Mouse (Mus musculus): ENCODE results near the gene Ppp1r12a. TPM values are rescaled to one million over a fixed set of nuclear protein-coding genes. Genes with fewer than 3 reads are reported as not detected.

The Ppp1r12a gene
- polyA plus RNA-seq, 1 experiment, result 168 TPM

DNA sequence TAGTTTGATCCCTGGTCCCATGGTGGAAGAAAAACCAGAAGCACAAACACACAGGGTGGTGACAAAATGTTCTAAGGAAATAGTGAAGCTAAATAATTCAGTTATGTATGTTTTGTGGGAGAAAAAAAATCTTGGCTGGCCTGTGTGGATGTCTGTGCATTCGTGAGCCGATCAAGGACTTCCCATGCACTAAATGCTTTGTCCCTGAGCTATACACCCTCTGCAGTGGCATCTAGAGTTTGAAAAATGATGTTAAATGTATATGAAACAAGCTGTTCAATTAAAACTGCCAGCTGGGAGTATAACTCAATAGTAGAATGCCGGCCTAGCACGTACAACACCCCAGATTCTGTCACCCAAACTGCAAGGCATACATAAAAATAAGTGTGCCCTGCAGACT, 121.8 kb downstream of the Ppp1r12a start:
- H3K27ac ChIP-seq (ENCODE audit: insufficient read depth, low read length), result no peak overlapping the region
- no peak for TF ChIP-seq CTCF (IDR thresholded peaks at IDR 0.05; ENCODE audit: borderline replicate concordance, insufficient read depth, low read length)
- no peak for TF ChIP-seq POLR2A (IDR thresholded peaks at IDR 0.05; ENCODE audit: low read depth, low read length)
- H3K4me1 ChIP-seq (ENCODE audit: control insufficient read depth, insufficient read depth, low read length), result no peaks in the 10 kb centered on the region
- no peak overlapping the region for H3K4me3 ChIP-seq (ENCODE audit: insufficient read depth, low read length)

DNA sequence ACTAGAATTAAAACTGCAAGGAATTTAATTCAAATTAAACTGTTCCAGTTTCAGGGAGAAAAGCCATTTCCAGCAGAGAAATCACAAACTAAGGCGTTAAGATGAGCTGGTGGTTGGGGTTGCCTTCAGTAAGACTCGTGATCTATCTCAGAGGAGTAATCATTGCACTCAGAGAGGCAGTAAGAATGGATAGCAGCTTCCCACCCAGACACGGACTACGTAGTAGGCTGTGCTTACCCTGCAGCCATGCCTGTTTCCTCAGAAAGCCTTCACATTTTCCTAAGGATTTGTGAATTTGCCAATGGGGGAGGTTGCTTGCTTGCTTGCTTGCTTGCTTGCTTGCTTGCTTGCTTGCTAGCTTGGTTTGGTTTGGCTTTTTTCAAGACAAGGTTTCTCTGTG, 122.5 kb downstream of the Ppp1r12a start:
- H3K4me1 ChIP-seq (ENCODE audit: control insufficient read depth, insufficient read depth, low read length), result no peaks in the 10 kb centered on the region
- TF ChIP-seq POLR2A (IDR thresholded peaks at IDR 0.05; ENCODE audit: low read depth, low read length), result no peak
- TF ChIP-seq CTCF (IDR thresholded peaks at IDR 0.05; ENCODE audit: borderline replicate concordance, insufficient read depth, low read length), result no peak
- no peak overlapping the region for H3K27ac ChIP-seq (ENCODE audit: insufficient read depth, low read length)
- H3K4me3 ChIP-seq (ENCODE audit: insufficient read depth, low read length), result no peak overlapping the region

DNA sequence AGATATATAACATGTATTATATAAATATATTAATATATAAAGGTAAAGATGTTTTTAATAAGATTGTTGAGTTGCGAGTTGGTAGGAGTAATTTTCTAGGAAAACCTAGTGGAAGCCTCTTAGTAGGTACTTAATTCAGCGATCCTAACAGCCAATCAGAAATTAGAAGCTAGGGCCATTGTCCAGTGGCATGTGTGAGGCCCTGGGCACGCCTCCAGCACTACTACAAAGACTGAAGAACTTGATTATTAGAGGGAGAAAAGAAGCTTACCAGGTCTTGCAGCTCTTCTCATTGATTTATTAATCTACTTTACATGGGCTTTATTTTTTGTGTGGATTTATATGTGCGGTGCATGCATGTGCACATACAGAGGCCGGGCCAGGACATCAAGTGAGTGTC, 123.0 kb downstream of the Ppp1r12a start:
- no peak overlapping the region for H3K27ac ChIP-seq (ENCODE audit: insufficient read depth, low read length)
- H3K4me1 ChIP-seq (ENCODE audit: control insufficient read depth, insufficient read depth, low read length), result no peaks in the 10 kb centered on the region
- H3K4me3 ChIP-seq (ENCODE audit: insufficient read depth, low read length), result no peak overlapping the region
- TF ChIP-seq CTCF (IDR thresholded peaks at IDR 0.05; ENCODE audit: borderline replicate concordance, insufficient read depth, low read length), result no peak
- no peak for TF ChIP-seq POLR2A (IDR thresholded peaks at IDR 0.05; ENCODE audit: low read depth, low read length)

DNA sequence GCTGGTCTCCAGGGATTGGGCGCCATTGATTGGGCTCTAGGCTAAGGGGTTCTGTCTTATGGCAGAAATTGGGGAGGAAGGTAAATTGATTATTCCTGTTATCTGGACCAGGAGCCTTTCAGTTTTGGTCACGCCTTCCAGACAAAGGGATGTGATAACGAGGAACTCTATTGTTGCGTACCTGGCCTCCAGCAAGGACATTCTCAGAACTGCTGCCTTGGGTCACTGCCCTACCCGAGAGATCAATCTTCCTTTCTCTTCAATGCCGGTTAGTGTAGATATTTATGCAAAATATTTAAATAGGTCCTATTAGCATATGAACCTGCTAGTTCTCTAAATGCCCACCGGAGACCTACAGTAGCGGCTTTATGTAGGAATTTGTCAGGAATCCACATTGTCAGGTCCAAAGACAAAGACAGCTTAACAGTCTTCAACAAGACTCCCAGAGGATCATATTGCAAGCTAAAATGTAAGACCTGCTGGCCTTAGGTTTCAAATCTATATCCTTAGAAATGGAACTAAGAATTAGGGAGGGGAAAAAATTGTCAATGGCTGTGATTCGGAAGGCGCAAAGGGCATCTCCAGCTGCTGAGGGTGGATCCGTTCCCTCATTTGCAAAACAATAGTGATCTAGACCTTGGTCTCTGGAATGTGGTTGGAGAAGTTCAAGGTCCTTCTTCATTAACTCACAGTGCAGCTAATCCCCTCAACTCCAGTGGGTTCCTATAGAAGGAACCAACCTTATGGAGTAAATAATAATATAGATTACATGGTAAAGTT, 124.9 kb downstream of the Ppp1r12a start:
- no peaks in the 10 kb centered on the region for H3K4me1 ChIP-seq (ENCODE audit: control insufficient read depth, insufficient read depth, low read length)
- TF ChIP-seq POLR2A (IDR thresholded peaks at IDR 0.05; ENCODE audit: low read depth, low read length) (no peak), CTCF (IDR thresholded peaks at IDR 0.05; ENCODE audit: borderline replicate concordance, insufficient read depth, low read length) (no peak)
- no peak overlapping the region for H3K4me3 ChIP-seq (ENCODE audit: insufficient read depth, low read length)
- no peak overlapping the region for H3K27ac ChIP-seq (ENCODE audit: insufficient read depth, low read length)

DNA sequence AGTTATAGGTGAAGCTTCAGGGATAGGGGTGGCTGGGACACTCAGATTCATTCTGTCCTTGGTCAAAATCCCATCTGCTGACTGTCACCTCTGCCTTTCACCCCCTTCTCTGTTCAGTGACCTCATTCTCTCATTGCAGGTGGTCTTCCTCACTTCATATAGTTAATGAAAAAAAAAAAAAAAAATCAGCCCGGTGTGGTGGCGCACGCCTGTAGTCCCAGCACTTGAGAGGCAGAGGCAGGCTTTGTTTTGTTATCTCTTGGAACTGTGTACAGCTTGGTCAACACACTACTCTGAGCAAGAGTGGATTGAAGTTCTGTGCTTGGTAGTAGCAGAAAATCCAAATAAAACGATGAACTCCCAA, 125.4 kb downstream of the Ppp1r12a start:
- Histone ChIP-seq H3K4me3 (ENCODE audit: insufficient read depth, low read length) (no peak overlapping the region), H3K27ac (ENCODE audit: insufficient read depth, low read length) (no peak overlapping the region), H3K4me1 (ENCODE audit: control insufficient read depth, insufficient read depth, low read length) (no peaks in the 10 kb centered on the region)
- TF ChIP-seq POLR2A (IDR thresholded peaks at IDR 0.05; ENCODE audit: low read depth, low read length) (no peak), CTCF (IDR thresholded peaks at IDR 0.05; ENCODE audit: borderline replicate concordance, insufficient read depth, low read length) (no peak)

DNA sequence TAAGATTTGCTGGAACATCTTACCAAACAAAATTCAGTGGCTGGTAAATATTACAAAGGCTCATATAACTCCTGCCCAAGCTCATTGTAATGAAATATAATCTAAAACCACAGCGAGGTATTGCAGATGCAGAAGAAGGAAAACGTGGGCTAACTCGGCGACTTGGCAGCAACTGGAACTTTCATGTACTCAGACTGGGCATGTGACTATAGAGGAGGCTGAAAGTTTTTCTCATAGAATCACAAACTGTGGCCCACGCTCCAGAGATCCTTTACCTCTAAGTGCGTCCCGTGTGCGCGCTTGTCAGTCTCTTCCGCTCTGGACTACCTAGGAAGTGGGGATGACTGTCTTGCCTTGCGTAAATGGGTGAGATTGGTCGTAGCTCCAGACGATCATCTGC, 128.1 kb downstream of the Ppp1r12a start:
- TF ChIP-seq CTCF (IDR thresholded peaks at IDR 0.05; ENCODE audit: borderline replicate concordance, insufficient read depth, low read length), result no peak
- TF ChIP-seq POLR2A (IDR thresholded peaks at IDR 0.05; ENCODE audit: low read depth, low read length), result no peak
- no peak overlapping the region for H3K4me3 ChIP-seq (ENCODE audit: insufficient read depth, low read length)
- no peak overlapping the region for H3K27ac ChIP-seq (ENCODE audit: insufficient read depth, low read length)
- H3K4me1 ChIP-seq (ENCODE audit: control insufficient read depth, insufficient read depth, low read length), result no peaks in the 10 kb centered on the region

DNA sequence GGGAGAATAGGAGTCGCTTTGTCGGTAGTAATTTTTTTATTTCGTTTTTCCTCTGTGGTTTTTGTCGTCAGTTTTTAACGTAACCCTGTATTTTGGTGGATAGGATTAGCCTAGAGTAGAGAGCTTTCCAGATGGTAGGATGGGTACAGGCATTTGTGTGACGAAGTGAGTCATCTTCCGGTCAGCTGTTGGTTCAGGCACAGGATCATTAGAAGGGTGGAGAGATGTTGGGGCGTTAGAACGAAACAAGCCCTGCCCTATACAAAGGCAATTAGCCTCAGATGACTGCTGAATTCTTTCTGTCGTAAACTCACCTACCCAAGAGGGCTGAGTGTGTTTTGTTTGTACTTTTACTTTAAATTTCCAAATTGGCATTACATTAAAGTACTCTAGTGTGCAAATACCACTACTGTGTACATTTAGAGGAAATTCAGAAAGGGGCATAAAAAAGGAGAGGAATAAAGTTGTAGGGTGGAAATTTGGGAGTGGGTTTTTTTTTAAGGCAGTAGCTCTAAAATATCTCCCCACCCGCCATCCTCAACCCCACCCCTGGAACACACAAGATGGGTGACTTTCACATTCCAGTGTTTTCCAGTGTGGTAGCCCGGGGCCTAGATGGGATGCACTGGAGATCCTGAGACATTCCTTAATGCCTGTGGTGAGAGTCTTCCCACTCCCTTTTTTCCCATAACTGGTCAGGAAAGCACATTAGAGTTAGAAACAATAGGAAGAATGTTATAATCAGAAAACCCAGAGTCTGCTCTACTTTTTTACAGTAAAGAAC, 129.9 kb downstream of the Ppp1r12a start:
- Histone ChIP-seq H3K27ac (ENCODE audit: insufficient read depth, low read length) (peak overlapping the region; percentile 13; the same call in 1 of the 2 replicates), H3K4me1 (ENCODE audit: control insufficient read depth, insufficient read depth, low read length) (no peaks in the 10 kb centered on the region), H3K4me3 (ENCODE audit: insufficient read depth, low read length) (no peak overlapping the region)
- TF ChIP-seq CTCF (IDR thresholded peaks at IDR 0.05; ENCODE audit: borderline replicate concordance, insufficient read depth, low read length) (no peak), POLR2A (IDR thresholded peaks at IDR 0.05; ENCODE audit: low read depth, low read length) (no peak)

DNA sequence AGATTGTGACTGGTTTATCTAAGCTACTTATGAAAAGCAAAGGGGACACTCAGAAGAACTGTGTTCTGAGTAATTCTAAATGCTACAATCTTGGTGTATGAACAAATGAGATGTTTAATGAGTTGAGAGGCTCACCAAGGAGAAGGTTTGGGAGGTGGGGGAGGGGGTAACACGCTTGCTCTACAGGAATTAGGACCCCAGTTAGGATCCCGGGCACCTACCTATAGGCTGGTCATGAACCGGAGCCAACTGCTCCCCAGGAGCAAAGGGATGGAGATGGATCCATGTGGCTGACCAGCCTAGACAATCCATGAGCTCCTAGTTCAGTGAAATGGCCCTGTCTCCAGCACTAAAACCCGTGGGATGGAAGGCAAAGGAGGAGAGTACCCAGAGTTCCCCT, 130.7 kb downstream of the Ppp1r12a start:
- no peak for TF ChIP-seq CTCF (IDR thresholded peaks at IDR 0.05; ENCODE audit: borderline replicate concordance, insufficient read depth, low read length)
- TF ChIP-seq POLR2A (IDR thresholded peaks at IDR 0.05; ENCODE audit: low read depth, low read length), result no peak
- Histone ChIP-seq H3K4me1 (ENCODE audit: control insufficient read depth, insufficient read depth, low read length) (no peaks in the 10 kb centered on the region), H3K27ac (ENCODE audit: insufficient read depth, low read length) (no peak overlapping the region), H3K4me3 (ENCODE audit: insufficient read depth, low read length) (no peak overlapping the region)

DNA sequence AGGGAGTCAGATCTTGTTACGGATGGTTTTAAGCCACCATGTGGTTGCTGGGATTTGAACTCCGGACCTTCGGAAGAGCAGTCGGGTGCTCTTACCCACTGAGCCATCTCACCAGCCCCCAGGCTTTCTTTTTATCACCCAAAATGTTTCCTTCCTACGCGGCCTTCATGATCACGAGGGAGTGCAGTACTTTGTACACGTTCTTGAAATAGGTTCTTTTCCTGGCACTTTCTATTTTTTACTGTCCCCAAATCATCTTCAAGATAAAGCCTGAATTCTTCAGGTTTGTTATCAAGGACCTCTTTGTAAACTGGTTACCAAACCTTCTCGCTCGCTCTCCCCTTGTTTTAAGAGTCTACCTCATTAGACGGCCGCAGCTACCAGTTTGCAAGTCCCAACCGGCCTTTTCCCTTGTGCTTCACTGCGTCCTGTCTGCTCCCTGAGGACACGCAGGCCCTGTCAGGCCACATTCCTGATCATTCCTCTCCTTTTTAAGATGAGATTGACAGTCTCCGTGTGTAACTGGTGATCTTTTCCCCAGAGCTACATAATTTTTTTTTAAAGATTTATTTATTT, 131.7 kb downstream of the Ppp1r12a start:
- no peak overlapping the region for H3K4me3 ChIP-seq (ENCODE audit: insufficient read depth, low read length)
- H3K4me1 ChIP-seq (ENCODE audit: control insufficient read depth, insufficient read depth, low read length), result no peaks in the 10 kb centered on the region
- H3K27ac ChIP-seq (ENCODE audit: insufficient read depth, low read length), result no peak overlapping the region
- no peak for TF ChIP-seq POLR2A (IDR thresholded peaks at IDR 0.05; ENCODE audit: low read depth, low read length)
- no peak for TF ChIP-seq CTCF (IDR thresholded peaks at IDR 0.05; ENCODE audit: borderline replicate concordance, insufficient read depth, low read length)

DNA sequence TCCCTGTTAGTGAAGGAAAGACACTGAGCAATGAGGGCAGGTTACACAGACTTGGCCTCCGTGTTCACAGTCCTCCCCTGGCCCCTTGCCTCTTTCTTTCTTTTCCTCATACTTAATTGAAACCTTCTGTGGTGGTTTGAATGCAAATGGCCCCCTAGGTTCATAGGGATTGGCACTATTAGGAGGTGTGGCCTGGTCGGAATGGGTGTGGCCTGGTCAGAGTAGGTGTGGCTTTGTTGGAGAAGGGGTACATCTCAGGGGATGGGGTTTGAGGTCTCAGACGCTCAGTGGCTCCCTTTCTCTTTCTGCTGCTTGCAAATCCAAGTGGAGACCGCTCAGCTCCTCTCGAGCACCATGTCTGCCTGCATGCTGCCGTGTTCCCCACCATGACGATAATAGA, 132.8 kb downstream of the Ppp1r12a start:
- TF ChIP-seq CTCF (IDR thresholded peaks at IDR 0.05; ENCODE audit: borderline replicate concordance, insufficient read depth, low read length), result no peak
- no peak for TF ChIP-seq POLR2A (IDR thresholded peaks at IDR 0.05; ENCODE audit: low read depth, low read length)
- Histone ChIP-seq H3K4me1 (ENCODE audit: control insufficient read depth, insufficient read depth, low read length) (no peaks in the 10 kb centered on the region), H3K4me3 (ENCODE audit: insufficient read depth, low read length) (no peak overlapping the region), H3K27ac (ENCODE audit: insufficient read depth, low read length) (no peak overlapping the region)

Data from embryonic fibroblast, embryonic 13.5 days (primary cell).